ENCODE assay signal across 8 mouse cellular contexts in the genomic region with DNA sequence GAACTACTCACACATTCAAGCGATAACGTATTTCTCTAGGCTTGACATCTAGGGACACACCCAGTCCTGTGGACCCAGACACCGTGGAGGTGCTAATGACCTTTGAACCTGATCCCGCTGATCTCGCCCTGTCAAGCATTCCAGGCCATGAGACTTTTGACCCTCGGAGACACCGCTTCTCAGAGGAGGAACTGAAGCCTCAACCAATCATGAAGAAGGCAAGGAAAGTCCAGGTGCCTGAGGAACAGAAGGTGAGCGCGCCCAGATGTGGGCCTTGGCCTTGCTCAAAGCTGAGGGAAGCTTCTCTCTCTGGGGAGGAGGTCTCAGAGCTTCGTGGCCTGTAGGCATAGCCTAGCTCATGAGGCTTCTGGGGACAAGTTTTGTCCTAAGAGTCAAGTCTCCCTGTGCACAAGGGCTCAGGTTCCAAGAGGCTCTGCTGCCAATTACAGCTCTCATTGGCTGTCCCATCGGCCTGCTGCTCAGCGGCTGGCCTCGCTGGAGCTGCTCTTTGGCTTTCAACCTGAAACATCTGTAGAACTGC. TPM values are rescaled to one million over a fixed set of nuclear protein-coding genes. Genes with fewer than 3 reads are reported as not detected.
DNase-seq lines count a peak whose midpoint lies in the region; ATAC-seq lines count a peak whose summit lies in the region.

No protein-coding gene starts in this region.

- 53% methylated on average over 13 of the region's 13 CpGs for WGBS in midbrain, embryonic 13.5 days

- H3K9ac ChIP-seq in midbrain, embryonic 13.5 days (replicated peaks), result no peak overlapping the region

- H3K4me2 ChIP-seq in midbrain, embryonic 13.5 days (replicated peaks), result peak overlapping the region; percentile 98

- peaks cover 36% of the 10 kb centered on the region for H3K36me3 ChIP-seq in midbrain, embryonic 13.5 days

- DNase-seq in cerebellum, adult 11-12 months, result peak; percentile 74
- peak; percentile 49 for DNase-seq in cerebellum, adult 8-10 months
- DNase-seq in heart, adult 9 months (ENCODE audit: low spot score in 2 of 2), result peak; percentile 56 to 57
- DNase-seq in kidney, adult 9 months, result peak; percentile 94
- no peak for DNase-seq in thymus, postnatal 0 days (ENCODE audit: low spot score)
- DNase-seq in ovary, adult 18-20 months (ENCODE audit: low spot score), result no peak

- ATAC-seq in cerebellum, adult (ENCODE audit: insufficient number of reproducible peaks, low FRiP score, low TSS enrichment), result no peak
- ATAC-seq in midbrain, embryonic 13.5 days, result no peak

- H3K27me3 ChIP-seq in midbrain, embryonic 13.5 days, result no peaks in the 10 kb centered on the region

- no peaks in the 10 kb centered on the region for H3K9me3 ChIP-seq in midbrain, embryonic 13.5 days

- peak overlapping the region; percentile 85 for H3K27ac ChIP-seq in midbrain, embryonic 13.5 days

- no peak overlapping the region for H3K4me3 ChIP-seq in midbrain, embryonic 13.5 days (replicated peaks)

- H3K4me1 ChIP-seq in midbrain, embryonic 13.5 days (replicated peaks), result peaks cover 74% of the 10 kb centered on the region

RNA-seq across cellular contexts. Expression of gene Dbp, which starts 3.4 kb away (rescaled TPM):
- polyA plus RNA-seq in midbrain, embryonic 13.5 days (2015; fragmentation: Nextera tagmentation; extraction: Ambion mirVana), result 3.4 and 4.0 TPM in 2 replicates
- polyA plus RNA-seq in thymus, postnatal 0 days (2015; fragmentation: Nextera tagmentation; extraction: Ambion mirVana), result 10.6 and 13.4 TPM in 2 replicates

RNA-seq across cellular contexts. Expression of gene Rpl18, which starts 7.0 kb away (rescaled TPM):
- 643 and 684 TPM in 2 replicates for polyA plus RNA-seq in midbrain, embryonic 13.5 days (2015; fragmentation: Nextera tagmentation; extraction: Ambion mirVana)
- polyA plus RNA-seq in thymus, postnatal 0 days (2015; fragmentation: Nextera tagmentation; extraction: Ambion mirVana), result 1,315 and 1,426 TPM in 2 replicates

RNA-seq across cellular contexts. Expression of gene Car11, which starts 8.6 kb away (rescaled TPM):
- polyA plus RNA-seq in midbrain, embryonic 13.5 days (2015; fragmentation: Nextera tagmentation; extraction: Ambion mirVana), result 35.9 and 40.0 TPM in 2 replicates
- 0.35 and 0.36 TPM in 2 replicates for polyA plus RNA-seq in thymus, postnatal 0 days (2015; fragmentation: Nextera tagmentation; extraction: Ambion mirVana)

RNA-seq across cellular contexts. Expression of gene Sphk2, which starts 9.5 kb away (rescaled TPM):
- polyA plus RNA-seq in midbrain, embryonic 13.5 days (2015; fragmentation: Nextera tagmentation; extraction: Ambion mirVana), result 24.3 and 27.1 TPM in 2 replicates
- polyA plus RNA-seq in thymus, postnatal 0 days (2015; fragmentation: Nextera tagmentation; extraction: Ambion mirVana), result 19.8 and 21.8 TPM in 2 replicates

RNA-seq across cellular contexts. Expression of gene Fam83e, which starts 12.7 kb away (rescaled TPM):
- 1.0 and 1.3 TPM in 2 replicates for polyA plus RNA-seq in midbrain, embryonic 13.5 days (2015; fragmentation: Nextera tagmentation; extraction: Ambion mirVana)
- polyA plus RNA-seq in thymus, postnatal 0 days (2015; fragmentation: Nextera tagmentation; extraction: Ambion mirVana), result 0.50 and 0.66 TPM in 2 replicates

Comparison
In these comparisons a context has a peak if more than half of its experiments do, and no peak if none do; other contexts are left out.
1. DNase-seq: peak in cerebellum, adult 11-12 months (single experiment), cerebellum, adult 8-10 months (single experiment), heart, adult 9 months (2 of 2) and kidney, adult 9 months (single experiment); none in thymus, postnatal 0 days (single experiment) and ovary, adult 18-20 months (single experiment).
2. RNA of gene Car11, which starts 8.6 kb away (polyA plus RNA-seq): 35.9 to 40.0 TPM in midbrain, embryonic 13.5 days; 0.35 to 0.36 TPM in thymus, postnatal 0 days; every median in the first group is over 10 times any median in the second.